ENCODE assay signal across 26 mouse cellular contexts in the genomic region with DNA sequence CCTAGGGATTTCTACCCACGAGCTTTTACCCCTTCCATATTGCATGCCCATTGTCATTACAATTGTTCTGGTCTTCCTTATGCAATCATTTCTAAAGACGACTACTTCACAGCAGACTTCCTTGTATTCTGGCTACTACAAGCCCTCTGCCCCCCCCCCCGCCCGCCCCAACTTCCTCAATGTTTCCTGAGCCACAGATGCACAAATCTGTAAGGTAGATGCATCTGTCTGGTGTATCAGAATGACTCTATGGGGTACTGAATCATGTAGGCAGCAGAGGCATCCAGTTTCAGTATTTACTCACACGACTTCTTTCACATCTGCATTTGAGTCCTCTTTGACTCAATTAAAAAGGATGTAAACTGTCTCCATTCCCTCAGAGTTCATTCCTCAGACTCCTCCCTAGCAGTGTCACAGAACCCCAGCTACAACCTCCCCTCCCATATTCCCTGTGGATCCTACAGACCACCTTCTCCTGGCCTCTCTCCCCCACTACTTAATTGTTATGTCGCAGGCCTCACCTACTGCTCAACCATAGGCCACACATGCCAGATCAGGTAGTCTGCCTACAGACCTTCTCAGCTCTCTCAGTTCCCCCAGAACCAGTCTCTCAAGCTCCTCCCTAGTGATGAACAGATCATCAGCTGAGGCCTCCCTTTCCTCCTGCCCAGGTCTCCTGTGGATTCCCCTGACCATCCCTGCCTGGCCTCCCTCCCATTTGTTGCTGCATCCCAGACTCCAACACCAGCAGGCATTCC. TPM values are rescaled to one million over a fixed set of nuclear protein-coding genes. Genes with fewer than 3 reads are reported as not detected.
DNase-seq lines count a peak whose midpoint lies in the region; ATAC-seq and TF ChIP-seq lines count a peak whose summit lies in the region.
"Had no signal": no experiment of that assay in that cellular context is flagged by ENCODE, and none has a peak within 500 bp of the region (broad histone marks: within the 10 kb centered on the region; RNA-seq: fewer than 3 reads in every experiment).

No protein-coding gene starts in this region.

- no peaks in the 10 kb centered on the region for H3K36me3 ChIP-seq in liver, postnatal 0 days (replicated peaks; ENCODE audit: insufficient read depth, low read length)
- H3K36me3 ChIP-seq in splenic B cell, adult 2 months (ENCODE audit: control insufficient read depth, insufficient read depth, low read length, poor library complexity, severe bottlenecking) = no peaks in the 10 kb centered on the region
- no peaks in the 10 kb centered on the region for H3K36me3 ChIP-seq in midbrain, embryonic 11.5 days (ENCODE audit: control insufficient read depth, insufficient read depth, low read length)
- H3K36me3 ChIP-seq: embryonic facial prominence, embryonic 12.5 days; forebrain, embryonic 15.5 days; heart, embryonic 15.5 days; hindbrain, embryonic 15.5 days had no signal

- H3K9me3 ChIP-seq in liver, postnatal 0 days (ENCODE audit: low read length) = no peaks in the 10 kb centered on the region
- no peaks in the 10 kb centered on the region for H3K9me3 ChIP-seq in midbrain, embryonic 11.5 days (ENCODE audit: control insufficient read depth, low read length)
- H3K9me3 ChIP-seq: embryonic facial prominence, embryonic 12.5 days; forebrain, embryonic 15.5 days; heart, embryonic 15.5 days; hindbrain, embryonic 15.5 days had no signal

- TF ChIP-seq EP300 in liver, postnatal 0 days (IDR thresholded peaks at IDR 0.05; ENCODE audit: low read depth) = no peak

- no peaks in the 10 kb centered on the region for H3K27me3 ChIP-seq in liver, postnatal 0 days (ENCODE audit: insufficient read depth, low read length)
- no peaks in the 10 kb centered on the region for H3K27me3 ChIP-seq in splenic B cell, adult 2 months (ENCODE audit: control insufficient read depth, insufficient read depth, low read length, poor library complexity, severe bottlenecking)
- no peaks in the 10 kb centered on the region for H3K27me3 ChIP-seq in midbrain, embryonic 11.5 days (ENCODE audit: control insufficient read depth, insufficient read depth, low read length)
- H3K27me3 ChIP-seq: embryonic facial prominence, embryonic 12.5 days; forebrain, embryonic 15.5 days; heart, embryonic 15.5 days; hindbrain, embryonic 15.5 days had no signal

- WGBS in liver, postnatal 0 days (ENCODE audit: insufficient replicate concordance) = 40% methylated on average over 6 of the region's 6 CpGs
- 14% methylated on average over 6 of the region's 6 CpGs for WGBS in bone marrow, adult 2 months
- WGBS in midbrain, embryonic 11.5 days = 79% methylated on average over 6 of the region's 6 CpGs

- H3K4me3 ChIP-seq in liver, postnatal 0 days (ENCODE audit: low read depth, low read length) = no peak overlapping the region
- H3K4me3 ChIP-seq in bone marrow, adult 2 months (replicated peaks; ENCODE audit: control insufficient read depth, low read depth, low read length) = no peak overlapping the region
- H3K4me3 ChIP-seq in midbrain, embryonic 11.5 days (ENCODE audit: low read depth, low read length) = no peak overlapping the region
- H3K4me3 ChIP-seq: embryonic facial prominence, embryonic 12.5 days; forebrain, embryonic 15.5 days; heart, adult 2 months; heart, embryonic 15.5 days; hindbrain, embryonic 15.5 days had no signal

- no peak for TF ChIP-seq CTCF in liver, postnatal 0 days (IDR thresholded peaks at IDR 0.05; ENCODE audit: low read depth)
- TF ChIP-seq CTCF in bone marrow, adult 2 months (IDR thresholded peaks at IDR 0.05; ENCODE audit: control insufficient read depth, insufficient read depth, low read length) = no peak

- H3K4me2 ChIP-seq in liver, postnatal 0 days (ENCODE audit: low read depth, low read length) = no peak overlapping the region
- no peak overlapping the region for H3K4me2 ChIP-seq in midbrain, embryonic 11.5 days
- H3K4me2 ChIP-seq: embryonic facial prominence, embryonic 12.5 days; forebrain, embryonic 15.5 days; heart, embryonic 11.5 days; heart, embryonic 15.5 days; hindbrain, embryonic 15.5 days had no signal

- no peak for ATAC-seq in liver, postnatal 0 days
- peak; percentile 93 for ATAC-seq in megakaryocyte, adult 5-6 weeks (ENCODE audit: poor library complexity, severe bottlenecking)
- no peak for ATAC-seq in midbrain, embryonic 11.5 days (ENCODE audit: low FRiP score)
- ATAC-seq: activated CD4-positive, CD25-positive, alpha-beta regulatory T cell, adult 4 months; CD4-positive, CD25-positive, alpha-beta regulatory T cell, adult 4 months; forebrain, embryonic 15.5 days; Patski had no signal

- H3K9ac ChIP-seq in liver, postnatal 0 days (replicated peaks) = no peak overlapping the region
- no peak overlapping the region for H3K9ac ChIP-seq in midbrain, embryonic 11.5 days (ENCODE audit: low read length)
- H3K9ac ChIP-seq: embryonic facial prominence, embryonic 12.5 days; forebrain, embryonic 15.5 days; heart, embryonic 15.5 days; hindbrain, embryonic 15.5 days had no signal

- H3K27ac ChIP-seq in liver, postnatal 0 days (ENCODE audit: low read depth) = no peak overlapping the region
- peak overlapping the region; percentile 53; the same call in 1 of the 2 replicates for H3K27ac ChIP-seq in bone marrow, adult 2 months (ENCODE audit: control insufficient read depth, insufficient read depth, low read depth, low read length, poor library complexity)
- no peak overlapping the region for H3K27ac ChIP-seq in midbrain, embryonic 11.5 days (ENCODE audit: low read depth, low read length)
- H3K27ac ChIP-seq: embryonic facial prominence, embryonic 12.5 days; forebrain, embryonic 15.5 days; heart, adult 2 months; heart, embryonic 15.5 days; hindbrain, embryonic 15.5 days had no signal

- no peak for TF ChIP-seq POLR2A in bone marrow, adult 2 months (IDR thresholded peaks at IDR 0.05; ENCODE audit: borderline replicate concordance, control insufficient read depth, low read depth, low read length)

- peak; percentile 42 for DNase-seq in liver, postnatal 0 days
- no peak for DNase-seq in liver
- DNase-seq in splenic B cell, adult 2 months (ENCODE audit: low read depth, low spot score) = peak; percentile 23
- no peak for DNase-seq in natural killer cell, adult 2 months (ENCODE audit: low spot score in 2 of 2)
- no peak for DNase-seq in kidney, adult 8-10 months
- no peak for DNase-seq in midbrain, embryonic 11.5 days (ENCODE audit: low spot score, missing footprints)
- DNase-seq: adrenal gland, adult 2 months; adrenal gland, postnatal 25 days; B cell, adult 2 months; cerebellum, adult 2 months; cerebellum, postnatal 14 days; gastrocnemius, postnatal 36 days; heart, adult 2 months; heart, postnatal 14 days had no signal

- H3K4me1 ChIP-seq in liver, postnatal 0 days (ENCODE audit: insufficient read depth) = no peaks in the 10 kb centered on the region
- H3K4me1 ChIP-seq in bone marrow, adult 2 months (ENCODE audit: control insufficient read depth, insufficient read depth, low read length) = peaks cover 4% of the 10 kb centered on the region
- no peaks in the 10 kb centered on the region for H3K4me1 ChIP-seq in midbrain, embryonic 11.5 days (ENCODE audit: control insufficient read depth, insufficient read depth, low read length)
- H3K4me1 ChIP-seq: embryonic facial prominence, embryonic 12.5 days; forebrain, embryonic 15.5 days; hindbrain, embryonic 15.5 days had no signal

RNA-seq across cellular contexts. Expression of gene Atp8b4, which starts 14.8 kb away (rescaled TPM):
- 3.4 and 5.2 TPM in 2 replicates for polyA plus RNA-seq in liver, postnatal 0 days (2015; fragmentation: Nextera tagmentation; extraction: Ambion mirVana)
- polyA plus RNA-seq in bone marrow, adult 2 months (2011; ENCODE audit: insufficient read depth, insufficient read length, low replicate concordance, missing spikeins) = 8.3 and 25.1 TPM in 2 replicates
- 108 TPM in 2 replicates for total RNA-seq in megakaryocyte, adult 5-6 weeks (2015)
- 123 and 127 TPM in 2 replicates for total RNA-seq in megakaryocyte, adult 5-6 weeks (2017)
- polyA plus RNA-seq in midbrain, embryonic 11.5 days (2014; fragmentation: Nextera tagmentation; extraction: Ambion mirVana) = 0.07 TPM in 1 of 2 replicates, not detected in the other
- total RNA-seq: MEL had no signal
- polyA plus RNA-seq: cortical plate, adult 2 months had no signal

RNA-seq across cellular contexts. Expression of gene Slc27a2, which starts 37.0 kb away (rescaled TPM):
- polyA plus RNA-seq in liver, postnatal 0 days (2015; fragmentation: Nextera tagmentation; extraction: Ambion mirVana) = 1,036 and 1,041 TPM in 2 replicates
- 0.77 and 13.0 TPM in 2 replicates for polyA plus RNA-seq in bone marrow, adult 2 months (2011; ENCODE audit: insufficient read depth, insufficient read length, low replicate concordance, missing spikeins)
- not detected in 2 replicates for total RNA-seq in megakaryocyte, adult 5-6 weeks (2015)
- 0.07 and 0.53 TPM in 2 replicates for total RNA-seq in megakaryocyte, adult 5-6 weeks (2017)
- 3.3 and 3.8 TPM in 2 replicates for polyA plus RNA-seq in midbrain, embryonic 11.5 days (2014; fragmentation: Nextera tagmentation; extraction: Ambion mirVana)
- total RNA-seq: gastrocnemius, postnatal 36 days; MEL had no signal
- polyA plus RNA-seq: activated CD4-positive, CD25-positive, alpha-beta regulatory T cell, adult 4 months; CD4-positive, CD25-positive, alpha-beta regulatory T cell, adult 4 months; Patski had no signal

Comparison
In these comparisons a context has a peak if more than half of its experiments do, and no peak if none do; other contexts are left out.
1. DNase-seq: peak in liver, postnatal 0 days (single experiment) and splenic B cell, adult 2 months (single experiment); none in liver (single experiment), natural killer cell, adult 2 months (0 of 2), kidney, adult 8-10 months (0 of 2) and midbrain, embryonic 11.5 days (single experiment).
2. RNA of gene Slc27a2, which starts 37.0 kb away (polyA plus RNA-seq): 1,036 to 1,041 TPM in liver, postnatal 0 days; 0.77 to 13.0 TPM in bone marrow, adult 2 months and 3.3 to 3.8 TPM in midbrain, embryonic 11.5 days; every median in the first group is over 10 times any median in the second.